Mouse (Mus musculus) testis, adult 2 months (tissue): Measurements from ENCODE around the gene Pnpla8. TPM values are rescaled to one million over a fixed set of nuclear protein-coding genes. Genes with fewer than 3 reads are reported as not detected.

Experiments used
- H3K27ac ChIP-seq: fragments of 200-500 bp; 2 replicates; pipeline ENCODE4 v1.5.1; 2012; ENCODE audit warnings: low read depth, low read length; ENCODE audit not compliant: control insufficient read depth, insufficient read depth
- H3K27me3 ChIP-seq: fragments of 200-500 bp; 2 replicates; pipeline ENCODE4 v1.6.1; 2012; ENCODE audit warnings: mild to moderate bottlenecking, low read length, moderate library complexity; ENCODE audit not compliant: control insufficient read depth, insufficient read depth
- H3K36me3 ChIP-seq: fragments of 200-500 bp; 2 replicates; pipeline ENCODE4 v1.6.1; 2012; ENCODE audit warnings: mild to moderate bottlenecking, low read length; ENCODE audit not compliant: control insufficient read depth, insufficient read depth
- H3K4me1 ChIP-seq: fragments of 200-500 bp; 2 replicates; pipeline ENCODE4 v1.6.1; 2012; ENCODE audit warnings: low read length; ENCODE audit not compliant: control insufficient read depth, insufficient read depth
- H3K4me3 ChIP-seq: fragments of 200-500 bp; 2 replicates; pipeline ENCODE4 v1.5.1; 2012; ENCODE audit warnings: low read depth, mild to moderate bottlenecking, low read length, moderate library complexity, mixed read lengths; ENCODE audit not compliant: control insufficient read depth
- CTCF ChIP-seq: fragments of 200-500 bp; IDR thresholded peaks from 2 replicates; pipeline ENCODE4 v1.5.1; 2012; ENCODE audit warnings: low read depth, mild to moderate bottlenecking, inconsistent platforms, low read length, moderate library complexity; ENCODE audit not compliant: control insufficient read depth, insufficient read depth, insufficient replicate concordance
- POLR2A ChIP-seq: fragments of 200-500 bp; IDR thresholded peaks from 2 replicates; pipeline ENCODE4 v1.6.1; 2012; ENCODE audit warnings: low read depth, mild to moderate bottlenecking, inconsistent platforms, low read length, moderate library complexity; ENCODE audit not compliant: control insufficient read depth
- polyA plus RNA-seq: library from polyadenylated mRNA; depleted of rRNA; stranded (reverse); fragments of >200 nt; gene quantifications from 2 replicates; pipeline ENCODE4 v1.2.3, GENCODE M21; 2012

Pnpla8 gene
- polyA plus RNA-seq, 1 experiment, result 26.0 TPM

DNA sequence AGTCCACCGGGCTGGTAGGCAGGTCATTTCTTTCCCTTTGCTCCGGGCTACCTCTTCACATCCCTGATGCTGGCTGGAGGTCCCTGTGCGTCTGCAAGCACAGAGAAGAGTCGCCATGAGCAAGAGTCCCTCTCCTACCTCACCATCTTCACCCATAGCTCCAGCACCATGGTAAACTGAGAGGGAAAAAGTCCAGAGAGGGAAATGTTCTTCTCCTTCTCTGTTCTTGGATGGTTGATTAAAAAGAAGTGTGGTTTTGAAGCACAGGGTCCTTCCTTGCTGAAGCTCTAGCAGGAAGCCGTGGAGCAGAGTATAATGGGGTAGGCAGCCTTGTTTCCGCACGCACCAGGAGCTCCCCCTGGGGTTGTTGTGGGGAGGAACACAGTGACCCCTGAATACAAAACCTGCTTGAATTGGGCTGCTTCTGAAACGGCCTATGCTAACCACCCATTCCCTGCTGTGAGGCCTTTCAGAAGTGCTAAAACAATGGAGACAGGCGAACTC is 109.1 kb downstream of the Pnpla8 start:
- H3K36me3 ChIP-seq, result no peaks in the 10 kb centered on the region
- TF ChIP-seq CTCF (no peak), POLR2A (no peak)
- no peak overlapping the region for H3K27ac ChIP-seq
- no peaks in the 10 kb centered on the region for H3K27me3 ChIP-seq
- peaks cover 8% of the 10 kb centered on the region for H3K4me1 ChIP-seq
- H3K4me3 ChIP-seq, result peak overlapping the region; percentile 51

DNA sequence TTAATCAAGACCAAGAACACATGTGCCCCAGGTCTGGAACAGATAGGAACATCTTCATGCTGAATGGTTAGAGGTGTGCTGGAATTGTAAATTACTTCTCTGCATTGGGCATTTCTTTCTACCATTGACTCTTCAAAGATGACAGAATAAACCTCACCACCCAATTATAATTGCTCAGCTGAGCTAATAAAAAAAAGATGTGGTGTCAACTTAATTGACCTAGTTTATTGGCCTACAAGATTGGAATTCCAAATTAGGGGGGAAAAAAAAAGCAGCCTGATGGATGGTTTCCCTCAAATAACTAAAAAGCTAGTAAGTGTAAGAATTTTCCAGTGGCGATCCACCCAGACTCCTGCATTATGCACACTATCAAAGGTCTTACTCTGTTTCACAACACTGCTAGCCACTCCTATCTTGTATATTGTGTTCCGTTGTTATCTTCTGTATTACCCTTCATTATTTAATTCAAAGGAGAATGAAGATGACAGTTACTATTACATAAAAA is 116.0 kb downstream of the Pnpla8 start:
- Histone ChIP-seq H3K4me3 (no peak overlapping the region), H3K36me3 (no peaks in the 10 kb centered on the region), H3K27ac (no peak overlapping the region), H3K27me3 (no peaks in the 10 kb centered on the region), H3K4me1 (no peaks in the 10 kb centered on the region)
- TF ChIP-seq CTCF, result no peak
- TF ChIP-seq POLR2A, result no peak

DNA sequence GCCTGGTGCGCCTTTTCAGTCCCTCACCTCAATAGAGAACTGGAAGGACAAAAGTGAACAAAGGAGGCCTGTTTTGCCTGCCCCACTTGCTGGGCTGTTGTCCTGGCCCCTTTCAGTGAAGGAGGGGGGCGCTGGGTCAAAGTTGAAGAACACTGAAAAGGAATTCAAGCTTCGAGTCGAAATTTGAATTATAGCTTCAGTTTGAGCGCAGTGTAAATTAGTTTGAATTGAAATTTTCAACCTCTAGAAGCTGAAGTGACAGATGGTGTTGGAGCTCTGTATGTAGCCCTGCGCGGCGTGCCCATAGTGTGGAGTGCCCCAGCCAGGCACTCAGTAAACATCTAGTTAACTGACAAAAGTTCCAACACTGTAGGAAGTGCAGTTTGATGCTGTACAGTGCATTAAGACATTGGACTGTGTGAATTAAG is 117.0 kb downstream of the Pnpla8 start:
- no peaks in the 10 kb centered on the region for H3K36me3 ChIP-seq
- no peaks in the 10 kb centered on the region for H3K27me3 ChIP-seq
- no peaks in the 10 kb centered on the region for H3K4me1 ChIP-seq
- no peak overlapping the region for H3K4me3 ChIP-seq
- TF ChIP-seq CTCF (no peak), POLR2A (no peak)
- H3K27ac ChIP-seq, result no peak overlapping the region

DNA sequence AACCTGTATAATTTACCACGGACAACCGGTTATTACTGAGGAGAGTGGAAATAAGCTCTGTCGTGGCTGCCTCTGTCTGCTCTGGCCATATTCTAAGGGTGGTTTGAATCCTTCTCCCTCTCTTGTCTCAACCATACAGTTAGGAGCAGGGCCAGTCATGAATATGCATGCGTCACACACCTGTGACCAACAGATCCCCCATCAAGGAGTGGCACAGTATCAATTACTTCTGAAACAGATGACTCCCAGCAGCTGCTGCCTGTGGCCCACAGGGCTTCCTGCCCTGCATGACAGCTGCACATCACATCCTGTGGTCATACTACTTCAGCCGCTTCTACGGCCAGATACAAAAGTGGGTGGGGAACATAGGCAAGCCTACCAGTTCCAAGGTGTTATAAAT is 122.9 kb downstream of the Pnpla8 start:
- Histone ChIP-seq H3K27me3 (no peaks in the 10 kb centered on the region), H3K4me3 (no peak overlapping the region), H3K36me3 (no peaks in the 10 kb centered on the region), H3K27ac (no peak overlapping the region), H3K4me1 (no peaks in the 10 kb centered on the region)
- no peak for TF ChIP-seq POLR2A
- no peak for TF ChIP-seq CTCF

GRCm38 (mm10) chr12:44345251-44345650 is 124.1 kb downstream of the Pnpla8 start:
- no peak overlapping the region for H3K27ac ChIP-seq
- no peaks in the 10 kb centered on the region for H3K36me3 ChIP-seq
- no peaks in the 10 kb centered on the region for H3K4me1 ChIP-seq
- no peak overlapping the region for H3K4me3 ChIP-seq
- H3K27me3 ChIP-seq, result no peaks in the 10 kb centered on the region
- TF ChIP-seq POLR2A, result no peak
- no peak for TF ChIP-seq CTCF

DNA sequence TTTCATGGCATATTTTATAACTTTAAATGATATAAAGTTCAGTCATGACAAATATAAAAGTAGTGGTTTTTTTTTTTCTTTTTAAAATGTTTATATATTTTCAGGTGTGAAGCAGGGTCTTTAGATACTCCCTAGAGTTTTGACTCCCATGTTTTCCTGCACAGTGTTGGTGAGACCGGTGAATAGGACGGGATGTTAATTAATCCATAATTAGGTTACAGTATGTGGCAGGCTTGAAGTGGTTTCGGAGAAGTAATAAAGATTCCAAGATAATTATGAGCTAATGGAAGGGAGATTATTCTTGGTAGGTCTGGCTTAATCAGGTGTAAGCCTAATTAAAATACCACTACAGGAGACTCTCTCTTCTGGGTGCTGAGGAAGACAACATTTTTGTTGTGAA is 125.0 kb downstream of the Pnpla8 start:
- Histone ChIP-seq H3K4me3 (no peak overlapping the region), H3K27me3 (no peaks in the 10 kb centered on the region), H3K36me3 (no peaks in the 10 kb centered on the region), H3K27ac (no peak overlapping the region), H3K4me1 (no peaks in the 10 kb centered on the region)
- TF ChIP-seq POLR2A (no peak), CTCF (no peak)

GRCm38 (mm10) chr12:44355116-44355515 is 133.9 kb downstream of the Pnpla8 start:
- H3K4me3 ChIP-seq, result no peak overlapping the region
- H3K27me3 ChIP-seq, result no peaks in the 10 kb centered on the region
- H3K27ac ChIP-seq, result no peak overlapping the region
- TF ChIP-seq POLR2A, result no peak
- no peaks in the 10 kb centered on the region for H3K4me1 ChIP-seq
- no peaks in the 10 kb centered on the region for H3K36me3 ChIP-seq

DNA sequence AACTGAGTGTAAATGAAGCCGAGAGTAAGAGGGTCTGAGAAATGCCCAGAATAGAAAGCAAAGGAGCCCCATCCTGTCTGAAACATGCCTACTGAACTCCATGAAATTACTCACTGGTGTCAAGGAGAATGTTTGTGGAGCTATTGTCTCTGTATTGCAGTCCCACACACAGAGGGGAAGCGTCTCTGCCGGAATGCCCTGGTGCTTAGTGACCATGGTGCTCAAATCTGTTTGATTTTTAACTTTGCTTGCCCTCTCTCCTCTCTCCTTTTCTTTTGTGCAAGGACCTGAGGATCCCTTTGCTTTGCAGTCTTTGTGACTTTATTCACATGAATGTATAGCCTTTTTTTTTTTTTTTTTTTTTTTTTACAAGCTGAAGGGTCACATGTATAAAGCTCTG is 136.3 kb downstream of the Pnpla8 start:
- Histone ChIP-seq H3K27ac (no peak overlapping the region), H3K27me3 (no peaks in the 10 kb centered on the region), H3K36me3 (no peaks in the 10 kb centered on the region), H3K4me1 (no peaks in the 10 kb centered on the region), H3K4me3 (no peak overlapping the region)
- TF ChIP-seq POLR2A (no peak), CTCF (no peak)
